Mouse (Mus musculus) granulocyte monocyte progenitor cell, adult 5-6 weeks (primary cell): ENCODE results near the gene Ccdc141. TPM values are rescaled to one million over a fixed set of nuclear protein-coding genes. Genes with fewer than 3 reads are reported as not detected.
A peak's percentile ranks its signal among the peaks of the same experiment; 100 is the strongest.

Experiments
- ATAC-seq: replicated peaks from 2 replicates; pipeline ENCODE4 v1.8.0; 2016; ENCODE audit warnings: mild to moderate bottlenecking, moderate TSS enrichment, inconsistent platforms; ENCODE audit not compliant: poor library complexity, severe bottlenecking
- total RNA-seq, 2 experiments: library from RNA; stranded (forward) in 1 of 2; stranded (reverse) in 1 of 2; fragments of 200-712, 200-1000 nt in 1 of 2; fragments of >200 nt in 1 of 2; fragmentation: Nextera tagmentation in 1 of 2; gene quantifications; 2 replicates each; pipeline ENCODE4 v1.2.3; 2014 to 2017

Gene Ccdc141
- total RNA-seq, 2 experiments from 2014 or later, result not detected

DNA sequence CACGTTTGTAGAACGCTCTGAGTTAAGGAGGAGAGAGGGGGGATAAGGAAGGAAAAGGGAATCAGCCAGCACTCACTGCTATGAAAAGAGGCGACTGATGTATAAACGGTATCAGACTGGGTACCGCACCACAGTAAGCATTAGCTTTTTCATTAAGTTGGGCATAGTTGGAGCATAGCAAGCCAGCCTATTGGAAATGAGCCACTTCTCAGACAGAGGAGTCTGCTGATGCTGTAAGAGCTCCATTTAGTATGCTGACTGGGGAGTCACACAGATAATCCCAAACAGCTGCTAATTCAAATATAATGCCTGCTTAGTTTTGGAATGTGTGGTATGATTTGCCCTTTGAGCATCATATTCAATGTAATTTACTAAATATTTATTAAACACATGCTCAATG, 186.1 kb downstream of the Ccdc141 start:
- ATAC-seq, result no peak

DNA sequence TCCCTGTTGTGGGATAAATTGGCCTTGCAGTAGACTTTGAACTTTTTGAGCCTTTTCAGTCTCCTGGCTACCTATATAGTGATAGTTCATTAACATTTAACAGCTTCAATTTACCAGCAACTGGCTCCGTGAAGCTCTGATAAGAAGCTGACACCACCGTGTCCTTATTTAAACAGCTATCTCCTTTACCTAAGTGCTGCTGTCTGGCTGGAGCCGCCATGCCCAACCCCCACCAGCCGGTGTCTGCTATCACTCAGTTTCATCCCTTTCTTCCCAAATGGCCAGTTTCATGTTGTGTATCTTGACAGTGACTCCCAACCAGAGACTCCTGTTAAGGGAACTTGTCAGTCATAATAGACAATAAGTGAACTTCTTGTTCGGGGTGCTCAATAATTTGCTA, 186.8 kb downstream of the Ccdc141 start:
- ATAC-seq, result no peak

DNA sequence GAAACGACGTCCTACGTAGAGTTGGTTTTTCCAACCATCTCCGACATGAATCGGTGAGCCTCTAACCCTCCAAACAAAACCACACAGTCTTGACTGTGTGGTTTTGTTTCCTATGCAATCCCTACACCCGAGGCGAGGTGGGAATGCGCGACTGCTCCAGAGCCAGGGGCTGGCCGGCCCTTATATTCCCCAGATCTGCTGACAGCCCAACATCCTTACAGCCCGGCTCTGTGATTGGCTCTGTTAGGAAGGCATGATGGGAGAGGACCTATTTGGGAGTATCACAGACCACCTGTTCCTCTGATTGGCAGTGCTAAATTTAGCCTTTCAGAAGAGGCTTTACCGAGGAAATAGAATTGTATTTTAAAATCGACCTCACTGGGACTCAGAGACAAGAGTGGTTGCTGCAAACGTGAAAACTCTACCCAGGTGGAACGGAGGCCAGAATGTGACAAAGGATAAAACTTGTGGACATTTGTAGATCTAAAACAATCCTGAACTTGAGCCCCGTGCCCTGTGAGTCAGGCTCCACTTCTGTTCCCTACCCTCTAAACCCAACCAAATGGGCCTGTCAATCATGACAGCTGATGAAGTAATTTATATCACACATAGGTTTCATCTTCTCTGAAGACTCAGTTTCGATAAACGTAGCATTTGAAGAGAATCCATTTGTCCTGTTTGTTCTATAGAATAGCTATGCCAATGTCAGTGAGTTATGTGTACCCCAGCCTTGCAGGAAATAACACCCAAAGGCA, 187.9 kb downstream of the Ccdc141 start, which contains the start of gene Ttn:
Gene Ttn, minus strand, starts transcription at position 157 of the 755 bp plus-strand sequence.
- ATAC-seq, result no peak

DNA sequence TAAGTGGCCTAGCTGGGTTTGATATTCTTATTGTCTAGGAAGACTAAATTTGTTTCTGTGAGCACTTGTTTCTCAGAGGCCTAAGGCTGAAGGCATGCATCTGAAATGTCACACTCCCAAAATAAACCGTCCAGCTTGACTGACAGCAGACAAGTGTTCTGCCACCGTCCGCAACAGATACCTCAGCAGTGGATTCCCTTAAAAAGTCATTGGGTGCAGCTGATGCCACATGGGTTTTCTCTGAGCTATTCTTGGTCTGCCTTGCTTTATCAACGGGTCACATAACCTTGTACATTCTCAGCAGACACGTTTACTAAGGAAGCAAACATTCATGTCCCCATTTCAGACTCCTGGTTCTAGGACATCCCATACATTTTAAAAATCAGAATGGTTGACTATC, 188.7 kb downstream of the Ccdc141 start:
- ATAC-seq, result no peak

DNA sequence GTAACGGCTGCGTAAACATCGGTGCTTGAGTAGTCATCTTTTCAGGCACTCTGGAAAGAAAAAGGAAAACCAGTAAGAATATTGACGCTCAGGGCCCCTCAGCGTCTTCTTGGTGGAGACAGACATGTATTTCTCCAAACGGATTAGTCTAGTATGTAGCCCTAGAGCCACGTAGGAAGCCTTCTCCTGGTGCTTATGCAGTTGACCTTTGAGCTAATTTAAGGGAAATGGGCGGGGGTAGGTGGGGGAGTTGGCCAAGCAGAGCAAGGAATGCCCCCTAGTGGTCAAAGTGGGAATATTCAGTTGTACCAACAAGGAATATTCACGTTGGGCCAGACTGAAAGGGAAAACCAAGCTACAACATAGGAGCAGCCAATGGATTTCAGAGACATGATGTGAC, 190.3 kb downstream of the Ccdc141 start:
- ATAC-seq, result peak; percentile 92

DNA sequence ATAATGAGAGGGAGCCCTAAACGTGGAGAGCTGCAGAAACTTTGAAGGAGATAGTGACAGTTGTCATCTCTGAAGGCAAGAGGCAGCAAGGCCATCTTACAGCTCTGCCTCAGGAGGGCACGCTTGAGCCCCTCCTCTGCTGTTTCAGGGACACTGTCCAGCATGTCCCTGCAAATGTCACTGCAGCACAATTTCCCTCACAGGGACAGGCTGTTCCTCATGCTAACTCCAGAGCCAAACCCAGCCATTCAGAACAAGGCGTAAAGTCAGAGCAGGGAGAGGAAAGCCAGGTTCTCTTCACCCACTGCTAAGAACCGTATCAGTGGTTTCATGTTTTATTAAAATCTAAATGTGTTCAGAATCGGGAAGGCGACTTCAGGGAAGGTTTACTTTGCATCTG, 192.8 kb downstream of the Ccdc141 start:
- no peak for ATAC-seq

DNA sequence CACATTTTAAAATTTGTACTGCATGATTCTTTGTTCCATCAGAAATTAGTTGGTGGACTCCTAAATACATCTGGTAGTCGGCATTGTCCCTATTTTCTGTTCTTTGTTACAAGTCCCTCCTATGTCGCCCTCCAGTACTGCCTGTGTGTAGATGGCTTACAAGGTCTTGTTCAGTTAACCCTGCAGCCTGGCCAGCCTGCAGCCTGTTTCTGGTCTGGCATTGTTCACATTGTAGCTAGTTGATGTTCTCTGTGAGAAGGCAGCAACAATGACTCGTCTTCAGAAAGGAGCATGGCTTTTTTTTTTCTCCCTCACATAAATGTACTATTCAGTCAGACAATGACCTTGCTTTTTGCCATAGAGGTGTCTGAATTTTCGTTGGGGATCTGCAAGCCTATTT, 198.4 kb downstream of the Ccdc141 start:
- ATAC-seq, result no peak

DNA sequence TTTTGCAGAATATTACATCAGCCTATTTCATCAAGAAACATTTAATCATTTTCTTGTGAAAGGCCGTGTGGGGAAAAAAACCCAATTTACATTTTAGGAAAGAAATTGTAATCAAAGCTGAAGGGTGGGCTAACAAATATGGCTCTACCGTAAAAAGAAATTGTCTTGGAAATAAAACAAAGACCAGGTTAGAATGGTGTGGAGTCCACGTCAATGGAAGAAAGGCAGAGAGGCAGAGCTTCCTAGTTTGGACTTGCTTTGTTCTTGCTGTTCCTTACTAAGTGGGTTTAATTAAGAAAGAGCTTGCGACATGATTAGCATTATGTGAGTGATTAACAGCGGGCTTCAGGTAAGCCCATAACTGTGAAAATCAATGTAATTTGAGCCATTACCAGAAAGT, 199.4 kb downstream of the Ccdc141 start:
- no peak for ATAC-seq

DNA sequence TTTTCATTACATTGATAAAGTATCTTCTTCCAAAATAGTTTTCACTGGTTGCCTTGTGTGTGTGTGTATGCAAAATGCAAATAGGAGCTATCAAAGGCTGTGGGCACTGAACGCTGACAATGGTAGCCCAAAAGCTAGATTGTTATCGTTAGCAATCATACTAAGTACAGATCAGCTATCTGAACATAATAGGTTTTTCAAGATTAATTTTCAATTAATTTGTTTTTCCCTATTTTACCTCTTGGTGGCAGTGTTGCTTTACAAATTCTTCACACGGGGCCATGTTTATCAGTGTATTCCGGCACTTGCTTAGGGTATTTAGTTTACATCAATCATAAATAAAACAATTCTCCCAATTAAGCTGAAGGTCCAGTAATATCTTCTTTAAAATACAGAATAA, 199.8 kb downstream of the Ccdc141 start:
- peak; percentile 52; the same call in 1 of the 2 replicates for ATAC-seq

DNA sequence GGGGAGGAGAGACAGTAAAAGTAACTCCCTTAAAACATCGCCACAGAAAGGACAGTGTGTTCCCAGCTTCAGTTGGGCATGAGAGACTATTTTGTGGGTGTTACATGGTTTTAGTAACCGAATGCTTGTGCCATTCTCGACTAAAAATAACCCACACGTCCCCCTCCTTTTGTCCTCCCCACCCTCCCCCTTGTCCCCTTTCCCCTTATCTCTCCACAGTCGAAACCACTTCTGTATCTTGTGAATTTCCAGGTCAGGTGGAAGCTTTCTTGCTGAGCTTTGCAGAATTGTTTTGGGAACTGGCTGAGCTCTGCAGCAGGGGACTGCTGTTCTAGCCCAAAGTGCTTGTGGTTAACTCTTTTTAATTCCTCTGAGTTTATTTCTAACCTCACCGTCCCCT, 200.2 kb downstream of the Ccdc141 start:
- ATAC-seq, result no peak

DNA sequence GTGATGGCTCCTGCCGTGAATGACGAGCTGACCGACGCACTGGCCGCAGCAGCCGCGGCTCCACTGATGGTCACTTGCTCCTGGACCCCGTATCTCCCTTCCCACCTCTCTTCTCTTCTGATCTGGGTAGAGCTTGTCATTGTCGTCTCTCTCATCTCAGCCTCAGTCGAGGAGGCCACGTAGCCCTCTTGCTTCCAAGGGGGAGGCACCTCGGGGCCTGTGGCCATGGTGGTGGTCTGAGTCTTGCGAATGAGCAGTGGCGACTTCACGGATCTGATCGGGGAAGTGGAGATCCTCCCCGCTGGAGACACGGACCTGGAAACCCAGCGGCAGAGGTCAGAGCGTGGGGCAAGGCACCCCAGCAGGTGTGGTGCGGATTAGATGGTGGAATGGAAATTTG, 200.8 kb downstream of the Ccdc141 start:
- 0 out of 2 replicates have a peak, but pooled peaks have one; percentile 9 for ATAC-seq

DNA sequence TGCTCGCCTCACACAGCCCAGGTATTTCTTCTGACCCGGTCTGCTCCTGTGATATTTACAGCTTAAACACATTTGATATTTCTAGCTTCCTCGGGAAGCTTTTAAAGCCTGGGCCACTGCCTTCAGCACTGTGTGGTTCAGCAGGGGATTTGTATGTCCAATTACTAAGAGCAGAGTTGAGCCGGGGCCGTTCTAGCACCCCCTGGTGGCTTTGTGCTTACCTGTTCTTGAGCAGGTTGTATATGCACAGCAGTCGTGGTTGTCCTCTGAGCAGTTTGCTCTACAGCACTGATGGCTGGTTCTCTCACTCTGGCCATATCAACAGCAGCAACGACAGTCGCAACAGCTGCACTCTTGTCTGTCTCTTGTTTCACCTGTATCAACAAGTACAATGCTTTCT, 201.5 kb downstream of the Ccdc141 start:
- ATAC-seq, result peak; percentile 82

DNA sequence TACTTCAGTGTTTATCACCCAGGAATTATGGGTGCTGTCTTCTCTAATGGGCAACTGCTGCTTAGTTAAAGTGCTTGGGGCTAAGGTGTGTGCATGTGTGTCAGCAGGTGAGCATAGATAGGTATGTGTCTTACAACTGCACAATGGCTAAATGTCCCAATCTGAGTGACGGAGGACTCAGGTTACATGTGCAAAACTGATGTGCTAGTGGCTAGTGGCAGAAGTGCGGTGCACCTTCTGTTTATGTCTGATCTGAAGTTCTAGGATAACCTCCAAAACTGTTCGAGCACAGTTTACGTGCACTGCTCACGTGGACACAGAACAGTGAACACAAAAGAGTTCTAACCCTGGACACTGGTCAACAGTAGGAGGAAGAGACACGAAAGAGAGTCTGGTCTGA, 203.9 kb downstream of the Ccdc141 start:
- ATAC-seq, result no peak

DNA sequence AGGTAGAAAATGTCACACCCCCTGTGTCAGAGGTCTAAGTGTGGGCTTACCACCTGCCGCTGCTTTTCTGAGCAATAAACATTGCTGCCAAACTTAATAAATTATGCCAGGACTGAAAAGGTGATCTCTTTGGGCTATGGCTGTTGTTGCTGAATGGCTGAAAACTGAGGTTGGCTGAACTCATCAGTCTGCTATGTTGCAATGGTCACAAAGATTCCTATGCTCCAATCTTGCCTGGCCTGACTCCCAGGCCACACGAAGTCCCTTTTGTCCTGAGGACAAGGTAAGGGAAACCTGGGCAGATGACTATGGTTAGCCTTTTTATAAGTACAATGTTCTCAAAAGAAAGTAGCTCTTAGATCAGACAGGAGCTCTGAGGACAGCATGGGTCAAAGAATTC, 204.4 kb downstream of the Ccdc141 start:
- no peak for ATAC-seq

DNA sequence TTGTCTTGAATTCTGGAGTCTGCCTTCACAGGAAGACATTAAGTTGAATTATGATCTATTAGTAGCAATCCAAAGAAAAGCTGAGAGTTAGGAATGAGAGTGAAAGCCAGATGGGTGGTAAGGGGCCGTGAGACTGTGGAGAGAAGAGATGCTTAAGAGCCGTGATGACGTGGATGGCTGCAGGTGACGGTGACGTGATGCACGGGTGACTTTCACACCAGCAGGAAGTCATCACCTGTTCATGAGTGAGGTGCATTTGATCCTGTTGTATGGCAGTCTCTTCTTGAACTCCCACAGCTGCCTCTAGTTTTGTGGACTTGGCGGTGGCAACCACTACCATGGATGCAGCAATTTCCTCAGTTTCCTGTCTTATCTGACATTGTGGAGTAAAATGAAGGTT, 204.9 kb downstream of the Ccdc141 start:
- no peak for ATAC-seq

DNA sequence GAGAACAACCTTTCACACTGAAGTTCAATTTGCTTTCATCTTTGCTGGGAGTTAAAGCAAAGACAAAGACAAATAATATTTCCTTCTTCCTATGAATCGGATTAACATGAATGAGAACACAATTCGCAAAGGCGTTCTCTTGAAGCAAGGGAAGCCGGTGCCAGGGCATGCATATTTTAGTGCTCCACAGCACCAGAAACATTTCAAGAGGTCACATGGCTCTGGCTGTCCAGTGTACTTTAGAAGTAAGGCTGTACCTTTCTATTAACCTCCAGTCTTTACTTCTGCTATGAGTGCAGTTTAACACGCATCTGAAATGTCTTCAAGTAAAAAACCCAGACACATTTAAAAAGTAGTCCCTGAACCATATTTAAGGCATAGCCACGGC, 208.4 kb downstream of the Ccdc141 start:
- ATAC-seq, result no peak

DNA sequence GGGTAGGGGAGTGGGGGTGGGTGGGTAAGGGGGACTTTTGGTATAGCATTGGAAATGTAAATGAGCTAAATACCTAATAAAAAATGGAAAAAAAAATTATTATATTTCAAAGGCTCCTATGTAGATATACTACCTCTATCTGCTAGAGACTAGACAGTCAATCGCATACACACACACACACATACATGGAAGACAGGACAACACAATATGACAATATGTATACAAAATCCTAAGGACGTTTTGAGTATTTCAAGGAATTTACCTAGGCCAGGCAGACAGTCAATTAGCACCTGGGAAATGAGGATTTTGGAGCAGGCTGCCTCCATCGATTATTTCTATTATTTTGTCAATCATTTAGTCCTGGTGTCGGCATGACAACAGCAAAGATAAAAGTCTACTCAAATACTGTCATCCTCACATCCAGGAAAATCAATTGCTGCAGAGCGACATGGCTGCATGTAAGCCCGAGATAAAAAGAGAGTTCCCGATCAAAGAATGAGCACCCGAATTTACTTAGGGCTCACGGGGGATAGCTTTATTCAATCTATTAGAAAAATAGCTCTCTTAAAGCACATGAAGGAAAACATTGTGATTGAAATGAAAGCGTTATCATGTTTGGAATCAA, 208.9 kb downstream of the Ccdc141 start:
- no peak for ATAC-seq

Other genes with a start within 250 kb of the Ccdc141 start
- gene Ttn, start 188.1 kb downstream of the Ccdc141 start, total RNA-seq (2014; fragmentation: Nextera tagmentation), result under 0.01 TPM in 1 of 2 replicates, not detected in the other
- gene Ttn, start 188.1 kb downstream of the Ccdc141 start, total RNA-seq (2017), result under 0.01 TPM in 1 of 2 replicates, not detected in the other
- 6.6 and 10.4 TPM in 2 replicates for gene Sestd1, start 110.0 kb upstream of the Ccdc141 start, total RNA-seq (2014; fragmentation: Nextera tagmentation)
- gene Sestd1, start 110.0 kb upstream of the Ccdc141 start, total RNA-seq (2017), result 13.4 and 14.6 TPM in 2 replicates